Mouse (Mus musculus) ES-Bruce4 (cell line): ENCODE measurements around the gene Gm6880.
"Not testable (repeated sequence)": the region's sequence is repeated elsewhere in the genome, so short reads cannot be mapped to it uniquely, and the experiment has no call there.

Source experiments
- CTCF ChIP-seq: IDR thresholded peaks from one replicate; pipeline ENCODE4 v1.8.1; 2011; ENCODE audit warnings: low read depth, low read length
- EP300 ChIP-seq: IDR thresholded peaks from 2 replicates; pipeline ENCODE4 v1.6.1; 2011; ENCODE audit warnings: low read depth, low read length; ENCODE audit not compliant: insufficient read depth
- POLR2A ChIP-seq: IDR thresholded peaks from one replicate; pipeline ENCODE4 v1.8.1; 2011; ENCODE audit warnings: low read length; ENCODE audit not compliant: insufficient read depth

GRCm38 (mm10) chrX:74517461-74517860 lies 36.3 kb upstream of the Gm6880 start:
- not testable (repeated sequence) for TF ChIP-seq CTCF, POLR2A, EP300
